Mouse (Mus musculus): ENCODE data around the gene Gm47969.

The Gm47969 gene

GRCm38 (mm10) chr1:83076190-83076917 is 31.6 kb downstream of the Gm47969 start:
- DNase-seq (ENCODE audit: low read depth) = peak; percentile 70

- DNase-seq (ENCODE audit: low read depth) = no peak
Observed at GRCm38 (mm10) chr1:83077016-83077415, 32.3 kb downstream of the Gm47969 start.

GRCm38 (mm10) chr1:83084790-83085189 is 40.1 kb downstream of the Gm47969 start:
- no peak for DNase-seq (ENCODE audit: low read depth)

GRCm38 (mm10) chr1:83091268-83091667 is 46.5 kb downstream of the Gm47969 start:
- DNase-seq (ENCODE audit: low read depth) = no peak

Data from naive thymus-derived CD4-positive, alpha-beta T cell, adult 2 months (primary cell).